Mouse (Mus musculus): ENCODE results near the gene Wipi2. TPM values are rescaled to one million over a fixed set of nuclear protein-coding genes. Genes with fewer than 3 reads are reported as not detected.
A peak's percentile ranks its signal among the peaks of the same experiment; 100 is the strongest.

Gene Wipi2
- polyA plus RNA-seq (2015; fragmentation: Nextera tagmentation; extraction: Ambion mirVana), result 16.7 and 18.6 TPM in 2 replicates

DNA sequence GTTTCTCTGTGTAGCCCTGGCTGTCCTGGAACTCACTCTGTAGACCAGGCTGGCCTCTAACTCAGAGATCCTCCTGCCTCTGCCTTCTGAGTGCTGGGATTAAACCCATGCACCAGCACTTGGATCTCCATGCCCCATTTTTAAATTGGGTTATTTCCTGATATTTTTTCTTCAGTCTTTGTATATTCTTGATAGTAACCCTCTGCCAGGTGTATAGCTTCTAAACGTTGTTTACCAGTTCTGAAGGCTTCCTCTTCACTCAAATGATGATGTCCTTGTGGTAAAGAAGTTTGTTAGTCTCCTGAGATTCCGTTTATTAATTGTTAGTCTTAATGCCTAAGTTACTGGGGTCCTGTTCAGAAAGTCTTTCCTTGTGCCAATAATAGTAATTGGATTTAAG, at the start of gene Wipi2:
TSS of gene Wipi2 (plus strand) at position 301 of the 400 bp plus-strand sequence.
- Histone ChIP-seq H3K4me3 (ENCODE audit: low read depth, low read length) (peak within 1 kb of the TSS; percentile 96), H3K36me3 (replicated peaks; ENCODE audit: insufficient read depth, low read length) (peaks cover 6% of the 10 kb centered on the region), H3K27me3 (ENCODE audit: insufficient read depth, low read length) (no peaks in the 10 kb centered on the region), H3K9ac (replicated peaks) (no peak within 1 kb of the TSS; the same call in 1 of the 2 replicates), H3K27ac (ENCODE audit: low read depth) (peak within 1 kb of the TSS; percentile 70), H3K4me2 (ENCODE audit: low read depth, low read length) (peak within 1 kb of the TSS; percentile 75), H3K4me1 (ENCODE audit: insufficient read depth) (peaks cover 21% of the 10 kb centered on the region), H3K9me3 (ENCODE audit: low read length) (no peaks in the 10 kb centered on the region)
- 80% methylated on average over 2 of the region's 2 CpGs for WGBS (ENCODE audit: insufficient replicate concordance)
- TF ChIP-seq CTCF (IDR thresholded peaks at IDR 0.05; ENCODE audit: low read depth) (no peak), EP300 (IDR thresholded peaks at IDR 0.05; ENCODE audit: low read depth) (no peak)
- ATAC-seq (no peak), DNase-seq (no peak)

DNA sequence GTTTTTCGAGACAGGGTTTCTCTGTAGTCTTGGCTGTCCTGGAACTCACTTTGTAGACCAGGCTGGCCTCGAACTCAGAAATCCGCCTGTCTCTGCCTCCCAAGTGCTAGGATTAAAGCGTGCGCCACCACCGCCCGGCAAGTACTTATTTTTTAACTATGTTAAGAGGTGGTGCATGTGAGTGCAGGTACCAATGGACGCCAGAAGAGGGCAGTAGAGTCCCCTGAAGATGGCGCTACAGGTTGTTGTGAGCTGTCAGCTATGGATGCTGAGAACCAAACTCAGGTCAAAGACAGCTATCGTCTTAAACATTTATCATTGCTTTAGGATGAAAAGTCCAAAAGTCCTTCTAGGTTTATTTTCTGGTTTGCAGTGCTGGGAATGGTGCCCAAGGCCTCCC, 49.3 kb upstream of the Wipi2 start:
- Histone ChIP-seq H3K27ac (ENCODE audit: low read depth) (no peak overlapping the region), H3K4me2 (ENCODE audit: low read depth, low read length) (no peak overlapping the region), H3K27me3 (ENCODE audit: insufficient read depth, low read length) (no peaks in the 10 kb centered on the region), H3K4me1 (ENCODE audit: insufficient read depth) (no peaks in the 10 kb centered on the region), H3K9me3 (ENCODE audit: low read length) (no peaks in the 10 kb centered on the region), H3K4me3 (ENCODE audit: low read depth, low read length) (no peak overlapping the region), H3K36me3 (replicated peaks; ENCODE audit: insufficient read depth, low read length) (no peaks in the 10 kb centered on the region; the same call in 1 of the 2 replicates), H3K9ac (replicated peaks) (no peak overlapping the region)
- DNase-seq (no peak), ATAC-seq (no peak)
- WGBS (ENCODE audit: insufficient replicate concordance), result 86% methylated on average over 10 of the region's 10 CpGs
- TF ChIP-seq EP300 (IDR thresholded peaks at IDR 0.05; ENCODE audit: low read depth), result no peak
- 0 out of 2 replicates have a peak, but pooled peaks have one; percentile 14 for TF ChIP-seq CTCF (IDR thresholded peaks at IDR 0.05; ENCODE audit: low read depth)

DNA sequence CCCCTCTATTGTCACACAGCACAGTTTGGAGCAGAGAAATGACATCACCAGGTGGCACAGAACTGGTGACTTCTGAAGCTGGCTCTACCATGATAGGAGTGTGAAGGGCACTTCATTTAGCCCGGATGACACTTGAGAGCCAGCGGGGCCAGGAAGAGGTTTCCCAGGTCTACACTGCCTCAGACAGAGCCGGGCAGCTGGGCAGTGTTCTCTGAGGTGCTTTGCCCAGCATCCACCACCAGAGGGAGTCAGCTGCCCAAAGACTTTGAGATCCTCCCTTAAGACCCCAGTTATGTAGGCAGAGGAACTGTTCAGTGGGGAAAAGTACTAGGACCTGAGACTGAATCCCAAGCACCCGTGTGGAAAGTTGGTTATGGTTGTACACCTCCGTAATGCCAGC, 46.0 kb upstream of the Wipi2 start:
- no peaks in the 10 kb centered on the region for H3K27me3 ChIP-seq (ENCODE audit: insufficient read depth, low read length)
- H3K9me3 ChIP-seq (ENCODE audit: low read length), result no peaks in the 10 kb centered on the region
- no peak overlapping the region for H3K27ac ChIP-seq (ENCODE audit: low read depth)
- no peak for ATAC-seq
- H3K36me3 ChIP-seq (replicated peaks; ENCODE audit: insufficient read depth, low read length), result no peaks in the 10 kb centered on the region
- no peak overlapping the region for H3K9ac ChIP-seq (replicated peaks)
- WGBS (ENCODE audit: insufficient replicate concordance), result 12% methylated on average over 5 of the region's 5 CpGs
- peak; percentile 87 for TF ChIP-seq CTCF (IDR thresholded peaks at IDR 0.05; ENCODE audit: low read depth)
- TF ChIP-seq EP300 (IDR thresholded peaks at IDR 0.05; ENCODE audit: low read depth), result no peak
- no peaks in the 10 kb centered on the region for H3K4me1 ChIP-seq (ENCODE audit: insufficient read depth)
- DNase-seq, result peak; percentile 64
- no peak overlapping the region for H3K4me3 ChIP-seq (ENCODE audit: low read depth, low read length)
- no peak overlapping the region for H3K4me2 ChIP-seq (ENCODE audit: low read depth, low read length)

- Histone ChIP-seq H3K9me3 (ENCODE audit: low read length) (no peaks in the 10 kb centered on the region), H3K9ac (replicated peaks) (no peak overlapping the region), H3K4me1 (ENCODE audit: insufficient read depth) (no peaks in the 10 kb centered on the region; the same call in 1 of the 2 replicates), H3K4me2 (ENCODE audit: low read depth, low read length) (no peak overlapping the region), H3K4me3 (ENCODE audit: low read depth, low read length) (no peak overlapping the region), H3K36me3 (replicated peaks; ENCODE audit: insufficient read depth, low read length) (no peaks in the 10 kb centered on the region), H3K27ac (ENCODE audit: low read depth) (no peak overlapping the region), H3K27me3 (ENCODE audit: insufficient read depth, low read length) (no peaks in the 10 kb centered on the region)
- 63% methylated on average over 14 of the region's 14 CpGs for WGBS (ENCODE audit: insufficient replicate concordance)
- no peak for TF ChIP-seq EP300 (IDR thresholded peaks at IDR 0.05; ENCODE audit: low read depth)
- no peak for TF ChIP-seq CTCF (IDR thresholded peaks at IDR 0.05; ENCODE audit: low read depth)
- no peak for DNase-seq
- ATAC-seq, result no peak
Observed at GRCm38 (mm10) chr5:142583616-142584126, 43.8 kb upstream of the Wipi2 start.

- H3K4me1 ChIP-seq (ENCODE audit: insufficient read depth), result peaks cover 5% of the 10 kb centered on the region
- no peaks in the 10 kb centered on the region for H3K9me3 ChIP-seq (ENCODE audit: low read length)
- TF ChIP-seq CTCF (IDR thresholded peaks at IDR 0.05; ENCODE audit: low read depth) (no peak), EP300 (IDR thresholded peaks at IDR 0.05; ENCODE audit: low read depth) (no peak)
- WGBS (ENCODE audit: insufficient replicate concordance), result 74% methylated on average over 6 of the region's 6 CpGs
- H3K36me3 ChIP-seq (replicated peaks; ENCODE audit: insufficient read depth, low read length), result no peaks in the 10 kb centered on the region
- H3K4me3 ChIP-seq (ENCODE audit: low read depth, low read length), result no peak overlapping the region
- H3K27ac ChIP-seq (ENCODE audit: low read depth), result no peak overlapping the region
- no peaks in the 10 kb centered on the region for H3K27me3 ChIP-seq (ENCODE audit: insufficient read depth, low read length)
- DNase-seq, result no peak
- H3K4me2 ChIP-seq (ENCODE audit: low read depth, low read length), result no peak overlapping the region
- H3K9ac ChIP-seq (replicated peaks), result no peak overlapping the region
- ATAC-seq, result no peak
Observed at GRCm38 (mm10) chr5:142590953-142591616, 36.4 kb upstream of the Wipi2 start.

GRCm38 (mm10) chr5:142595698-142596097, 31.8 kb upstream of the Wipi2 start:
- WGBS (ENCODE audit: insufficient replicate concordance), result 63% methylated on average over 3 of the region's 3 CpGs
- Histone ChIP-seq H3K27me3 (ENCODE audit: insufficient read depth, low read length) (no peaks in the 10 kb centered on the region), H3K27ac (ENCODE audit: low read depth) (no peak overlapping the region), H3K4me2 (ENCODE audit: low read depth, low read length) (no peak overlapping the region), H3K9me3 (ENCODE audit: low read length) (no peaks in the 10 kb centered on the region), H3K4me1 (ENCODE audit: insufficient read depth) (peaks cover 3% of the 10 kb centered on the region; the same call in 1 of the 2 replicates), H3K9ac (replicated peaks) (no peak overlapping the region), H3K36me3 (replicated peaks; ENCODE audit: insufficient read depth, low read length) (no peaks in the 10 kb centered on the region), H3K4me3 (ENCODE audit: low read depth, low read length) (no peak overlapping the region)
- DNase-seq (no peak), ATAC-seq (no peak)
- TF ChIP-seq EP300 (IDR thresholded peaks at IDR 0.05; ENCODE audit: low read depth) (no peak), CTCF (IDR thresholded peaks at IDR 0.05; ENCODE audit: low read depth) (no peak)

Measured in liver, postnatal 0 days (tissue).